Mouse (Mus musculus) urinary bladder, postnatal 10 days (tissue): ENCODE measurements around the gene Tmub1.
"Not testable (repeated sequence)": the region's sequence is repeated elsewhere in the genome, so short reads cannot be mapped to it uniquely, and the experiment has no call there.

ENCODE experiments used
- DNase-seq: peaks from one replicate; pipeline ENCODE4 v3.0.0; 2022; ENCODE audit warnings: low spot score

The Tmub1 gene

GRCm38 (mm10) chr5:24424004-24424781 lies 23.5 kb downstream of the Tmub1 start:
- no peak for DNase-seq

GRCm38 (mm10) chr5:24423129-24424003 lies 24.3 kb downstream of the Tmub1 start, which contains the start of the genes Cdk5 and Slc4a2:
Gene Cdk5 (minus strand): TSS chr5:24423530.
Gene Slc4a2 (plus strand): TSS chr5:24423837.
- DNase-seq, result peak; percentile 91

GRCm38 (mm10) chr5:24420381-24420780 lies 27.3 kb downstream of the Tmub1 start:
- DNase-seq, result no peak

- DNase-seq, result no peak
Measured at GRCm38 (mm10) chr5:24417587-24417986, 30.1 kb downstream of the Tmub1 start.

GRCm38 (mm10) chr5:24416222-24416736 lies 31.4 kb downstream of the Tmub1 start:
- no peak for DNase-seq

GRCm38 (mm10) chr5:24413938-24414337 lies 33.7 kb downstream of the Tmub1 start:
- DNase-seq, result no peak

- no peak for DNase-seq
Measured at GRCm38 (mm10) chr5:24413042-24413693, 34.5 kb downstream of the Tmub1 start, which contains the start of gene Asic3. Gene Asic3 (plus strand): TSS chr5:24413392.

- no peak for DNase-seq
Measured at GRCm38 (mm10) chr5:24412063-24412462, 35.6 kb downstream of the Tmub1 start.

- DNase-seq, result no peak
Measured at GRCm38 (mm10) chr5:24409466-24409865, 38.2 kb downstream of the Tmub1 start.

GRCm38 (mm10) chr5:24408651-24409050 lies 39.0 kb downstream of the Tmub1 start:
- DNase-seq, result no peak

GRCm38 (mm10) chr5:24405389-24405876 lies 42.2 kb downstream of the Tmub1 start:
- DNase-seq, result no peak

GRCm38 (mm10) chr5:24404594-24405360 lies 42.9 kb downstream of the Tmub1 start:
- DNase-seq, result no peak

GRCm38 (mm10) chr5:24401969-24402368 lies 45.7 kb downstream of the Tmub1 start:
- DNase-seq, result no peak

- no peak for DNase-seq
Measured at GRCm38 (mm10) chr5:24400911-24401605, 46.6 kb downstream of the Tmub1 start.

- DNase-seq, result no peak
Measured at GRCm38 (mm10) chr5:24400362-24400761, 47.3 kb downstream of the Tmub1 start.

GRCm38 (mm10) chr5:24399686-24400085 lies 48.0 kb downstream of the Tmub1 start:
- DNase-seq, result no peak

GRCm38 (mm10) chr5:24396254-24396653 lies 51.4 kb downstream of the Tmub1 start:
- not testable (repeated sequence) for DNase-seq
